Mouse (Mus musculus) embryonic facial prominence, embryonic 14.5 days (tissue): Measurements from ENCODE around the gene Gm10447. TPM values are rescaled to one million over a fixed set of nuclear protein-coding genes. Genes with fewer than 3 reads are reported as not detected.

Experiments
- ATAC-seq: fragments of 200-750 bp; cut with Nextera tagmentation; 2 replicates; pipeline ENCODE4 v1.8.0; 2017; ENCODE audit warnings: low read depth, moderate number of reproducible peaks, moderate TSS enrichment
- DNase-seq: peaks from one replicate; pipeline ENCODE4 v3.0.0-alpha.2; 2015; ENCODE audit warnings: low spot score
- H3K27ac ChIP-seq: fragments of 300-500 bp; sonication (generic); replicated peaks from 2 replicates; pipeline ENCODE4 v1.5.1; 2014; ENCODE audit warnings: low read depth, mild to moderate bottlenecking, low read length, moderate library complexity
- H3K27me3 ChIP-seq: fragments of 300-500 bp; sonication (generic); replicated peaks from 2 replicates; pipeline ENCODE4 v1.6.1; 2014; ENCODE audit warnings: low read length; ENCODE audit not compliant: control insufficient read depth, insufficient read depth
- H3K36me3 ChIP-seq: fragments of 300-500 bp; sonication (generic); 2 replicates; pipeline ENCODE4 v1.6.1; 2014; ENCODE audit warnings: low read length, mixed read lengths; ENCODE audit not compliant: control insufficient read depth, insufficient read depth
- H3K4me1 ChIP-seq: fragments of 300-500 bp; sonication (generic); 2 replicates; pipeline ENCODE4 v1.6.1; 2014; ENCODE audit warnings: antibody characterized with exemption, low read length; ENCODE audit not compliant: control insufficient read depth, insufficient read depth
- H3K4me2 ChIP-seq: fragments of 300-500 bp; sonication (generic); 2 replicates; pipeline ENCODE4 v1.6.1; 2014; ENCODE audit warnings: low read depth, mild to moderate bottlenecking, low read length, moderate library complexity, mixed read lengths
- H3K4me3 ChIP-seq: fragments of 300-500 bp; sonication (generic); 2 replicates; pipeline ENCODE4 v1.5.1; 2014; ENCODE audit warnings: low read depth, mild to moderate bottlenecking, low read length
- H3K9ac ChIP-seq: fragments of 300-500 bp; sonication (generic); 2 replicates; pipeline ENCODE4 v1.6.1; 2014; ENCODE audit warnings: low read depth, mild to moderate bottlenecking, low read length, moderate library complexity, mixed read lengths
- H3K9me3 ChIP-seq: fragments of 300-500 bp; sonication (generic); 2 replicates; pipeline ENCODE4 v1.6.1; 2016; ENCODE audit warnings: low read length; ENCODE audit not compliant: control insufficient read depth
- WGBS: fragments of 180-500 bp; shearing (Covaris S2); extraction: QIAGEN DNeasy Blood & Tissue Kit; methylation state at CpG from one replicate; pipeline ENCODE4 v1.1.7; 2014; 5-methylcytosine and 5-hydroxymethylcytosine counted together
- polyA plus RNA-seq: library from polyadenylated mRNA; unstranded; fragments of >200 nt; fragmentation: Nextera tagmentation; extraction: Ambion mirVana; gene quantifications from 2 replicates; pipeline ENCODE4 v1.2.1, GENCODE M21; 2014

Gene Gm10447
- polyA plus RNA-seq, 1 experiment from 2014 or later: not detected

DNA sequence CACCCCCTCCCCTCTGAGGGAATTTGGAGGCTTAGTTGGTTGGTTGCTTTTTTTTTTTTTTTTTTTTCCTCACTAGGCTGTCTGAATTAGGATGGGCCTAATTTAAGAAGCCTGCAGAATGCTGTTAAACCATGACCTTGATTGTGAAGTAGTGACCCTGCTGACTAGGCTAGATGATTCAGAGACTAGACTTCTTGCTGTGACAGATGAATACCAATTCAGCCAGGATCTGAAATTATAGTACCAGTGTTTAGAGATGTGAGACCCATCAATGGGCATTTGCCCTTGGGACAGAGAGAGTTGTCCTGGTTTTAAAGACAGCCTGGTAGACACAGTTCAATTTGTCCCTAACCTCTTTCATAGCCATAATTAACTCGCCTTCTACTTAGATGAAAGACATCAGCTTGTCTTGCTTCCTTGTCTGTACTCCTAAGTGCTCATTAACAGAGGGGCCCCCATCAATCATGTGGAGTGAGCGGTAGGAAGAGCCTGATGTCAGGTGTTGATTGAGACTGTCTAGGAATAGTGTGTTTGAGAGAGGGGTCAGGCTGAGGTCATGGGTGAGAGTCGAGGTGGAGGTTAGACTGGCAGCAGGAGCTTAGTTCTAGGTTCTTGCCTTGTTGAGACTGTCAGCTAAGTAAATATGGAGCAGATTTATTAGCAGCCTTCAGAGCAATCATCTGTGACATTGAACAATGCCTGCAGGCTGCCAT lies 36.5 kb upstream of the Gm10447 start:
- peak; percentile 23; the same call in 1 of the 2 replicates for ATAC-seq
- H3K4me2 ChIP-seq: no peak overlapping the region
- no peaks in the 10 kb centered on the region for H3K36me3 ChIP-seq
- no peaks in the 10 kb centered on the region for H3K27me3 ChIP-seq
- no peak overlapping the region for H3K4me3 ChIP-seq
- DNase-seq: no peak
- H3K9me3 ChIP-seq: no peaks in the 10 kb centered on the region
- H3K4me1 ChIP-seq: no peaks in the 10 kb centered on the region
- 45% methylated on average over 3 of the region's 3 CpGs for WGBS
- H3K9ac ChIP-seq: no peak overlapping the region
- H3K27ac ChIP-seq: no peak overlapping the region

DNA sequence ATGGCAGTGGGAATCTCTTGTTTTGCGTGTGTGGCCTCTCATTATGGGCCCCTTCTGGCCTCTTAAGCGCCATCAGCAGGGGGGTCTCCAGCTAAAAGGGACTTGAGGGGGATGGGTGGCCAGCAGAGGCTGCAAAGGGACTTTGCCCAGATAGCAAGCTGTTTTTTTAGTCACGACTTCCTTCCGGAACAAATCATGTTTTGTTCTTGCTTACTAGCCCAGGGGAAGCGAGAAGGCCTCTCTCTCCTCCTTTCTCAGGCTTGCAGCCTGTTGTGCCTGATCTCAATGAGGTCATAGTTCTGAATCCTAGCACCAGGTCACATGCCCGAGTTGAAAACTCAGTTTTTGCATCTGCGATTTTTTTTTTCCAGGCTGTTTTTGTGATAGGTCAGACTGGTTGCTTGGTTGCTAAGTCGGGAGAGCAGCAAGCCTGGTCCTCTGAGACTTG lies 35.1 kb upstream of the Gm10447 start:
- DNase-seq: peak; percentile 71
- H3K4me1 ChIP-seq: no peaks in the 10 kb centered on the region
- H3K4me3 ChIP-seq: no peak overlapping the region
- no peak overlapping the region for H3K27ac ChIP-seq
- no peaks in the 10 kb centered on the region for H3K9me3 ChIP-seq
- whole genome bisulfite sequencing: 14% methylated on average over 8 of the region's 8 CpGs
- peak; percentile 38; the same call in 1 of the 2 replicates for ATAC-seq
- no peak overlapping the region for H3K9ac ChIP-seq
- no peak overlapping the region for H3K4me2 ChIP-seq
- no peaks in the 10 kb centered on the region for H3K36me3 ChIP-seq
- H3K27me3 ChIP-seq: no peaks in the 10 kb centered on the region

DNA sequence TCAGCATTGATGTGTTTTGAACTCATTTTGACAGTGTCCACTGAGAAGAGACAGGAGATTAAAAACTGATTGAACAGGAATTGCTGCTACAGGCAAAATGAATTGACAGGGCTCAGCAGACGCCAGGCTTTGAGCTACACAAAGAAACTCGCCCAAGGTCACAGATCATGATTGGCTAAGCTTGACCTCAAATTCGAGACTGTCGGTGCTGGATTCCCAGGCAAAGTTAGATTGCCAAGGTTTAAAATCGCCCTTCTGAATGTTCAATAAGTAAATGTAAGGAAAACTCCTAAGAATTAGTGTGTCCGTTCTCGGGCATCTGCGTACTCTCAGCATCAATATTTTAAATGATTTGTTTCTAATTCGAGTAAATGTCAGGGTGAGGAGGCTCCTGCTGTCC lies 32.5 kb upstream of the Gm10447 start:
- 0 out of 2 replicates have a peak, but pooled peaks cover 4% of the 10 kb centered on the region for H3K27me3 ChIP-seq
- no peak overlapping the region for H3K27ac ChIP-seq
- H3K4me1 ChIP-seq: no peaks in the 10 kb centered on the region
- ATAC-seq (no peak), DNase-seq (no peak)
- no peak overlapping the region for H3K9ac ChIP-seq
- H3K36me3 ChIP-seq: no peaks in the 10 kb centered on the region
- H3K9me3 ChIP-seq: no peaks in the 10 kb centered on the region
- H3K4me2 ChIP-seq: no peak overlapping the region
- H3K4me3 ChIP-seq: no peak overlapping the region
- 59% methylated on average over 9 of the region's 9 CpGs for WGBS

DNA sequence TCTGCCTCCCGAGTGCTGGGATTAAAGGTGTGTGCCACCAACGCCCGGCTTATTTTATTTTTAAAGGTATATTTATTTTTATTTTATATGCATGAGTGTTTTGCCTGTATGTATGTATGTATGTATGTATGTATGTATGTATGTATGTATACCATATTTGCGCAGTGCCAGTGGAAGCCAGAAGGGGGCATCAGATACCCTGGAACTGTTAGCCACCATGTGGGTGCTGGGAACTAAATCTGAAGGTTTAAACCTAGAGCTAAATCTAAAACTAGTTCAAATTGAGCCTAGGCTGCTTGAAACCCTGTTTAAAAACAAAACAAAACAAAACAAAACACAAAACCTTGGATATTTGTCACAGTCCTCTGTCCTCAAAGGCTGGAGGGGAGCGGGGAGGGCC lies 32.1 kb upstream of the Gm10447 start:
- Histone ChIP-seq H3K27ac (no peak overlapping the region), H3K27me3 (0 out of 2 replicates have a peak, but pooled peaks cover 4% of the 10 kb centered on the region), H3K4me1 (no peaks in the 10 kb centered on the region), H3K36me3 (no peaks in the 10 kb centered on the region), H3K4me2 (no peak overlapping the region), H3K4me3 (no peak overlapping the region), H3K9me3 (no peaks in the 10 kb centered on the region), H3K9ac (no peak overlapping the region)
- 93% methylated on average over 5 of the region's 5 CpGs for WGBS
- ATAC-seq: no peak
- DNase-seq: no peak

DNA sequence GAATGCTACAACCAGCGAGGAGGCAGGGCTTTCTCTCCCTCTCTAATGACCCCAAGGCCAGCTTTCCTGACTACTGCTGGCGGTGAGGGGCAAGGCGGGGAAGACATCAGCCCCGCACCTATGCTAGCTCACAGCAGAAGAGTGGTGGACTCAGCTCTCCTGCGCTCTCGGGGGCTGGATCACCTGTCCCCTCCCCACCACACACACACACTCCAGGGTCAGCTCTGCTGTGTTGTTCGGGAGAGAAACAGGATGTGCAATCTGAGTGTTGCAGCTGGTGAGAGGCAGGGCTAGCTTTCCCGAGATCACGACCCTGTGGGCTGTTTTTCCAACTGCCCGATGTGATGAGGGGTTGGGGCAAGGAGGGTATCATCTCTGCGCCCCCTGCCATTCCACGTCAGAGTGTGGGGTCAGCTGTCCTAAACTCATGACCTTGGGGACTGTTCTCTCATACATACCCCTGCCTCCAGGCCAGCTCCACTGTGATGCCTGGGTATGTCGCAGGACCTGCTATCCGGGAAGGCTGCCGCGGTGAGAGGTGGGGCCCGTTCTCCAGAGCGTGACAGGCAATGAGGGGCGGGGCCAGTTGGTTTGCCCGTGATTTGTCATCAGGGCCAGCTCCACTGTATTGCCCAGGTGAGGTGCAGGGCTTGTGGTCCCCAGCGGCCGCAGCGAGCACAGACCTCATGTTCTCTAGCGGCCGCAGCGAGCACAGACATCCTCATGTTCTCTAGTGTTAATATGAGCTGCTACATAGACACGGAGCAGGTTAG lies 30.1 kb upstream of the Gm10447 start:
- H3K4me1 ChIP-seq: no peaks in the 10 kb centered on the region
- no peak overlapping the region; the same call in 1 of the 2 replicates for H3K9ac ChIP-seq
- H3K4me2 ChIP-seq: peak overlapping the region; percentile 43
- ATAC-seq (peak; percentile 67), DNase-seq (no peak)
- H3K4me3 ChIP-seq: peak overlapping the region; percentile 15
- WGBS: 11% methylated on average over 25 of the region's 27 CpGs
- H3K27me3 ChIP-seq: peaks cover 8% of the 10 kb centered on the region; the same call in 1 of the 2 replicates
- H3K27ac ChIP-seq: no peak overlapping the region
- no peaks in the 10 kb centered on the region for H3K9me3 ChIP-seq
- H3K36me3 ChIP-seq: no peaks in the 10 kb centered on the region

DNA sequence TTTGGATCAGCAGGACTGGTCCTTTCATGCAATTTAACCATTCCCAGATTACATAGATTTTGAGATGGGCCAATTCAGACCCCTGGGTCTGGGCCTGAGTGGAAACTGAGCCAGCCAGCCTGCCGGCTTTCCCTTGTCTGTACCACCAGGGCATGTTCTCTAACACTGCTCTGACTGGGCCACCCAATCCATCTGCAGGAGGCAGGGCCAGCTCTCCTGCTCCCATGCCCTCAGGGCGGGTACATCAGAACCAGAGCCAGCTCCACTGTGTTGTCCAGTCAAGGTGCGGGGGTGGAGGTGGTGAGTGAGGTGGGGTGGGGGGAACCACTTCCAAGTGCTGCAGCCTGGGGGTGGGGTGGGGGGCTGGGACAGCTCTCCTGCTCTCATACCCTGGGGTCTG lies 29.4 kb upstream of the Gm10447 start:
- no peak for ATAC-seq
- Histone ChIP-seq H3K4me1 (no peaks in the 10 kb centered on the region), H3K36me3 (no peaks in the 10 kb centered on the region), H3K27ac (no peak overlapping the region), H3K4me2 (no peak overlapping the region), H3K9ac (no peak overlapping the region), H3K4me3 (no peak overlapping the region), H3K27me3 (peaks cover 12% of the 10 kb centered on the region), H3K9me3 (no peaks in the 10 kb centered on the region)
- DNase-seq: no peak
- 71% methylated on average over 3 of the region's 3 CpGs for WGBS

DNA sequence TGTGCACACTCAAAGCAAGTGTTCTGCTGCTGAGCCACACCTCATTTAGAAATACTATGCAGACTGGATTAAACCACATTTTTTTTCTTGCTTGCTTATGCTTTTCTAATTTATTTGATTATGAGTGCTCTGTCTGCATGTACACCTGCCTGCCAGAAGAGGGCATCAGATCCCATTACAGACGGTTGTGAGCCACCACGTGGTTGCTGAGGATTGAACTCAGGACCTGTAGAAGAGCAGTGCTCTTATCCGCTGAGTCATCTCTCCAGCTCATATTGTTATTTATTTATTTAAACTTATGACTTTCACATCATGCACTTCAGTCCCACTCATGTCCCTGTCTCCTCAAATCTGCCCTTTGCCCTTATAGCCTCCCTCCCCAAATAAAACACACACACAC lies 28.8 kb upstream of the Gm10447 start:
- Histone ChIP-seq H3K4me2 (no peak overlapping the region), H3K4me1 (no peaks in the 10 kb centered on the region), H3K4me3 (no peak overlapping the region), H3K9ac (no peak overlapping the region), H3K27me3 (peaks cover 18% of the 10 kb centered on the region), H3K27ac (no peak overlapping the region), H3K9me3 (no peaks in the 10 kb centered on the region), H3K36me3 (no peaks in the 10 kb centered on the region)
- DNase-seq: no peak
- WGBS: 42% methylated on average over 3 of the region's 3 CpGs
- no peak for ATAC-seq

DNA sequence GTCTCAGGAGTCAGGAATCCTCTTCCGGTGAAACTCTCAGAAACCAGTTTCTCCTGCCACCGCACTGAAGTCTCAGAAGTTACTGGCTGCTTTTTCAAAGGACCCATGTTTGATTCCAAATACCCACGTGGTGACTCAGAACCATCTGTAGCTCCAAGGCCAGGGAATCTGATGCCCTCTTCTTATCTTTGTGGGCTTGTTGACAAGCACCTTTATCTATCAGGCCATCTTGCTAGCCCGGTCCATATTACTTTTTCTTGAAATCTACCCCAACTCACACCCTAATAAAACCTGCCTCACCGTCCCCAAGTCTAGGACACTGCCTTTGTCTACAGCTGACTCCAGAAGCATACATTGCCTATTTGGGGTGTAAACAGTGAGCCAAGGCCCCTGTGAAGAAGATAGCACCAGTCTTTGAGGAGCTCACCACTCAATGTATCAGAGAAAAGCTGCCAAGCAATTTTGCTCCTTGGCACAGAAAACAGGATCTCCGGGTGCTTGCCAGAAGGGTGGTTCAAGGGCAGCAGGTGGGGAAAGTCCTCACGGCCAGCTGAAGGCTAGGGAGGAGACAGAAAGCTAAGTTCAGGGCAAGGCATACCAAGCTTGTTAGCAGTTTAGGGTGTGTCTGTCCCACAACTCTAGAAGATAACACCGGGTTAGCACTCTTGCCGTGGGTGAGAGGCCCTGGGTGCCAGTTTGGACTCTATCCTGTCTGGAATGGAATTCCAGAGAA lies 26.4 kb upstream of the Gm10447 start:
- H3K4me1 ChIP-seq: 0 out of 2 replicates have a peak, but pooled peaks cover 11% of the 10 kb centered on the region
- no peak overlapping the region for H3K9ac ChIP-seq
- no peaks in the 10 kb centered on the region for H3K36me3 ChIP-seq
- DNase-seq (no peak), ATAC-seq (no peak)
- H3K4me2 ChIP-seq: no peak overlapping the region
- peaks cover 42% of the 10 kb centered on the region for H3K27me3 ChIP-seq
- H3K4me3 ChIP-seq: no peak overlapping the region
- no peaks in the 10 kb centered on the region for H3K9me3 ChIP-seq
- WGBS: 76% methylated on average over 9 of the region's 9 CpGs
- H3K27ac ChIP-seq: no peak overlapping the region
